Mouse (Mus musculus): ENCODE results near the gene Dcp1b.

DNA sequence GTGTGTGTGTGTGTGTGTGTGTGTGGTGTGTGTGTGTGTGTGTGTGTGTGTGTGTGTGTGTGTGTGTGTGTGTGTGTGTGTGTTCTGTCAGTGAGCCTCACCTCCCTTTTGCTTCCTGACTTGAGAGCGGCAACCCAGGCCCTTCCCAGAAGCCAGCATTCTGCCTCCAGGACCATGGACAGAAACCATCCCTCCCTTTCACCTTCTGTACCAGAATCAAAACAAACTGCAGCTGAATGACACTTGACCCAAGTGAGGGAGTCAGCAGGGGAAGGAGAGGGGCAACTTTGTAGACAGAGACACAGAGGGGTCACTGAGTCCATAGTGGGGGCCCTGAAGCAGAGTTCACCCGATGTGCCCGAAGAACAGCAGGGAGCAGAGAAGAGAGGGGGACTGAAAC is 58.0 kb downstream of the Dcp1b start:
- TF ChIP-seq CTCF (IDR thresholded peaks at IDR 0.05; ENCODE audit: extremely low read depth, insufficient read depth, low read length) (no peak), POLR2A (IDR thresholded peaks at IDR 0.05; ENCODE audit: extremely low read depth, insufficient read depth, low read length) (no peak)

All from cortical plate, adult 2 months (tissue).